Mouse (Mus musculus) kidney, postnatal 25 days (tissue): Measurements from ENCODE around the gene Aurkaip1.
"Not testable (repeated sequence)": the region's sequence is repeated elsewhere in the genome, so short reads cannot be mapped to it uniquely, and the experiment has no call there.

Source experiments
- DNase-seq, 2 experiments: peaks; one replicate each; pipeline ENCODE4 v3.0.0; 2021; ENCODE audit warnings: mixed read lengths in 2 of 2

The Aurkaip1 gene

DNA sequence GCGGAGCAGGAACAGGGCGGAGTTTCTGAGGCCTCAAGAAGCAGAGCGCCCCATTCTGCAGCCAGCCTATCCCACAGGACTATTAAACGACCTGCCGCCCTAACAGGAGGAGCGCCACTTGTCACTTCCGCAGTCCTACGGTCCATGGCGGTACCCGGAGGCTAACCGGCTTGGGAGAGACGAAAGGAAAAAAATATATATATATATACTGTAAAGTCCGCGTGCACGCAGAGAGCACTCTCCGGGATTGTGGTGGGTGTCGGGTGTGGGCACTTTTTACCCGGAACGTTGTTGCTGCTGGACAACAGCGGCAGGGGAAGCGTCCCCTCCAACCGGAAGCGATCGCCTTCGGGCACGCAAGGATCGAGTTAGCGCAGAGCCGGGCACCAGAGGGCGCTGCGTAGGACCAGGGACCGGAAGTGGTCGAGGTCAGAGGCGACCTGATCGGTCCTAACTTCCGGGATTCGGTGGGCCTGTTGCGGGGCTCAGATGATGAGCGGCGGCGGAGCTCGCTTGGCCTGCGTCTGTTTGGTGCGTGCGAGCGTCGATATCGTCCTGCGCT, at the start of gene Aurkaip1:
Gene Aurkaip1 (plus strand): TSS at position 68 of the 562 bp plus-strand sequence.
- DNase-seq: peak; percentile 95 to 97

DNA sequence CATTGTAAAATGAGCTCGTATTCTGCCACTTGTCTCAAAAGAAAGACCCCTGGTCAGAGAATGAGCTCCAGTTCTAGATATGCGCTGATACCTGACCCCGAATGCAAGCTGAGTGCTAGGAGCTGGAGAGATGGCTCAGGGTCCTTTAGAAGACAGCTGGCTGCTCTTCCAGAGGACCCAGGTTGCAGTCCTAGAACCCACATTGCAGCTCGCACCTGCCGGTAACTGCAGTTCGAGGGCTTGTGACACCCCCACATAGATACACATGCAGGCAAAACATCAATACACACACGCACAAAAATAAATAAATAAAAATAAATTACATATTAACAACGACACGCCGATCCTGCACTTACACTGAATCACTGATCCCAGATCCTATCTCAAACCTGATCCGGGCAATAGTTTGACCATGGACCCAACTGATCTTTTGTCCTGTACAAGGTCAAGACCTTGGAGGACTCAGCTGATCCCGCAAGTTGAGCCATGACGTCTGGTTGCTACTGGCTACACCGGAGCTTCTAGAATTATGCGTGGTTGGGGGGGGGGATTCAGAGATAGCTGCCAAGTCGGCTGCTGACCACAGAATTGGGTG, 47.5 kb upstream of the Aurkaip1 start:
- no peak for DNase-seq

GRCm38 (mm10) chr4:155784081-155784701, 46.9 kb upstream of the Aurkaip1 start:
- peak; percentile 79 to 93 for DNase-seq

- no peak for DNase-seq
Observed at GRCm38 (mm10) chr4:155785246-155785645, 45.8 kb upstream of the Aurkaip1 start.

- DNase-seq: no peak
Observed at GRCm38 (mm10) chr4:155785819-155786218, 45.3 kb upstream of the Aurkaip1 start, which contains the start of gene Tmem88b. Gene Tmem88b, minus strand, starts transcription at chr4:155785874.

GRCm38 (mm10) chr4:155788300-155788699, 42.8 kb upstream of the Aurkaip1 start:
- no peak for DNase-seq

- DNase-seq: not testable (repeated sequence)
Observed at GRCm38 (mm10) chr4:155788833-155789232, 42.2 kb upstream of the Aurkaip1 start.

- DNase-seq: no peak
Observed at GRCm38 (mm10) chr4:155790021-155790489, 41.0 kb upstream of the Aurkaip1 start, which contains the start of gene Ankrd65. Gene Ankrd65, plus strand, starts transcription at chr4:155790439.

DNA sequence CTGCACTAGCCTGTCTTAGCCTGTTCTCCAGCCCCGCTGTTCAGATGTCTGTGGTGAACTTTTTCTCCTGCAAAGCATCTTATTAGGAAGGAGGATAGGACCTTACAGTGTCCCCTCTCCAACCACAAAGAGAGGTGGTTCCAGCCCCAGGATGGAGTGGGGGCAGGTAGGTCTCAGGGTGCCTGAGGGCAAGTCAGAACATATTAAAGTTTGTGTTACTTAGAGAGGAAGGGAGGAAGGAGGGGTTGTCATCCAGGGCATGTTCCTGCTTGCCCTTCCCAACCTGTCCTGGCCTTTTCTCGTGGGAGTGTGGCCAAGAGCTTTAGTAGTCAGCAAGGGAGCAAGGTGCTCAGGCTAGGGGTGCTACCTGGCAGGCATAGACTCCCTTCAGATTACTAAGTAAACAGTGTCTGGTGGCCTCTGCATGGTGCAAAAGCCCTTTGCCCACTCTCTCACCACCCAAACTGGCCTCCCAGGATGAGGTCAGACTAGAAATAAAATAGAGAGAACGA, 40.4 kb upstream of the Aurkaip1 start:
- peak; percentile 58 to 81 for DNase-seq

DNA sequence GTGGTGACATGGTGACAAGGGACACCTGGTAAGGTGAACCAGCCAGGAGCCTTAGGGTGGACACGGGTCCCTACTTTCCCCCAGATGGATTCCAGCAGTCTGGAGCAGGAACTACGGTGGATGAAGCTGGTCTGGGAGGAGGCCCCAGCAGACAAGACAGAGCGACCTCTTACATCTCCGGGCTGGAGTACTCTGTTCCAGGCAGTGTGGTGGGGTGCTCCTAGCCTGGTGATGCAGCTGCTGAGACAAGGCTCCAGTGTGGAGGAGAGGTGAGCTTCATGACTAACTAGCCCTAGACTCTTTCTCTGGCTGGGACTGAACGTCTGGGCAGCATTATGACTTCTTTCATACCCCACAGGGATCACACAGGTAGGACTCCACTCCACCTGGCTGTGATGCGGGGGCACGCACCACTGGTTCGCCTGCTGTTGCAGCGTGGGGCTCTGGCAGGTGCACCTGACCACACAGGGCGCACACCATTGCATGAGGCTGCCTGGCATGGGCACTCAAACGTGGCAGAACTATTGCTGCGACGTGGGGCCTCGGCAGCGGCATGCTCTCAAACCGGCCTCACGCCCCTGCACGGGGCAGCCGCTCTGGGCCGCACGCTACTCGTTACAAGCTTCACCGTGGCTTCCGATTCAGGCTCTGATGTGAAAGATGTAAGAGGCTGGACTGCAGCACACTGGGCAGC, 39.7 kb upstream of the Aurkaip1 start:
- DNase-seq: peak; percentile 34 to 69

DNA sequence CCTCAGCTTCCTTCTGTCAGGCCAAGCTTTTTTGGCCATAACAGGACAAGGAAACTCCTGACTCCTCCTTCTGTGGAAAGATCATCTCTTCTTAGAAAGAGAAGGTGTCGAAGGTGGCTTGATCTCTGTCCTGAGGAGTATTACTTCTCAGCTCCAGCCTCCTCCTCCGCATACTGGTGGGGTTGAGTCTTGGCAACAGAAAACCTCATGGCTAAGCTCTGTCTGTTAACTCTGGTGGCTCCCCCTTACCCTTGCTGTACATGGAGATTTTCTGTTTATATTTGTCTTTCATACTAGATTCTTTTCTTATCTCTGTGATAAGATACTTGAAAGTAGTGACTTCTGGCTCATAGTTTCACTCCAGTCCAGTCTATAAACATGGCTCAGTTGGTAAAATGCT, 37.3 kb upstream of the Aurkaip1 start:
- no peak for DNase-seq

DNA sequence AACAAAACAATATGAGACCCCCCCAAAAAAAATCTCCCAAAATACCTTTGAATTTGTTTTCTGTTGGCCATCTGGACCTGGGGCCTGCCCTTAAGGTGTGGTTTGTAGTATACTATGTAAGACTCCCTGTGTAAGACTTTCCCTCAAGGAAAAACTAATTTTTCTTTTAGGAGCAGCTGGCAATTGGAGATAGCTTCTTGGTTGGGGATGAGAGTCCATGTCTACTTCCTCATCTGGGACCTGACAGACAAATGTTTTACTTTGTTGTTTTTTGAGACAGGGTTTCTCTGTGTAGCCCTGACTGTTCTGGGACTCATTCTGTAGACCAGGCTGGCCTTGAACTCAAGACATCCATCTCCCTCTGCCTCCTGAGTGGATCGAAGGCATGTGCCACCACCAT, 29.0 kb upstream of the Aurkaip1 start:
- DNase-seq: no peak

GRCm38 (mm10) chr4:155802741-155803339, 28.2 kb upstream of the Aurkaip1 start, which contains the start of gene Mrpl20:
Gene Mrpl20, plus strand, starts transcription at chr4:155802878.
- peak in 1 of 2 experiments; percentile 51 for DNase-seq

GRCm38 (mm10) chr4:155803340-155804041, 27.6 kb upstream of the Aurkaip1 start:
- peak; percentile 97 for DNase-seq

DNA sequence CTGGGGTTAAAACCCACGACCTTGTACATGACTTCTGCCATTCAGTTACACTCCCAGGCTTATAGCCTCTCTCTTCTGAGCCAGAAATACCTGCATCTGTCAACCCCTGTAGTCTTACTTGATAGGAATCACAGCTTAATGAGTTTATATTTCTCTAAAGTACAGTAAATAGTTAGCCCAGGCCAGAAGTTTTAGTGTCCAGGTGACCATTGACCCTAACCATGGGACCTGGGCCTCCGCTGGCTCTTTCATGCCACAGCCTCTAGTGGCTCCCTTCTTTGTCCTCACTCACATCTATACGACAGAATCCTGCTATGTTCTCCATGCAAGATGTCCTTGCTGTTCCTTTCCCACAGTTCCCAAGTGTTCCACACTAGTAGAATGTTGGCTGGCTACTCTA, 23.2 kb upstream of the Aurkaip1 start:
- DNase-seq: no peak

DNA sequence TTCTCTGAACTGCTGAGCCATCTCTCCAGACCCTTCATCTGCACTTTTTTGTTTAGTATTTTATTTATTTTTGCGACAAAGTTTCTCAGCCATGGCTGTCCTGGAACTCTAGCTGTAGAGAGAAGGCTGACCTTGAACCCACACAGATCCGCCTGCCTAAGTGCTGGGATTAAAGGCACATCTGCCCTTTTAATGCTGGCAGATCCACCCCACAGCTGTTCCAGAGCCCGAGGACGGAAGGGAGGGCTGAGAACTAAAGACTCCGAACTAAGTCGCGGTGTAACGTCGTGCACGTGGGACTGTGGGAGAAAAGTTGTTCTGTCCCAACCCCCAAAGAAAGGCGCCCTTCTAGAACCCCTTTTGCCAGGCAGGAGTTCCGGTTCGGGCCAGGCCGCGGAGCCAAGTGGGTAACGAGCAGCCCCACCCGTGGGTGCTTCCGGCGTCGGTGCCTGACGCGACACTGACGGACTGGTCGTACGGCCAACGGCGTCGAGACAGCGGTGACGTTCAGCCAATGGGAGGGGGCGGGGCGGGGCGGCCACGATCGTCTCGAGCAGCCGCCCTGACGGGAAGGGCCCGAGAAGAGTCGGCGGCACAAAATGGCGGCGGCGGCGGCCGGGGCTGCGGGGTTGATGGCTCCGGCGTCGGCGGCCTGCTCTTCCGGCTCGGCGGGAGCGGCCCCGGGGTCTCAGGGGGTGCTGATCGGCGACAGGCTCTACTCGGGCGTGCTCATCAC, 19.0 kb upstream of the Aurkaip1 start, which contains the start of gene Ccnl2:
Gene Ccnl2 (plus strand): TSS at position 561 of the 736 bp plus-strand sequence.
- DNase-seq: peak; percentile 95 to 98

GRCm38 (mm10) chr4:155812665-155813181, 18.3 kb upstream of the Aurkaip1 start:
- peak; percentile 32 to 56 for DNase-seq

- DNase-seq: no peak
Observed at GRCm38 (mm10) chr4:155817533-155817932, 13.5 kb upstream of the Aurkaip1 start.

DNA sequence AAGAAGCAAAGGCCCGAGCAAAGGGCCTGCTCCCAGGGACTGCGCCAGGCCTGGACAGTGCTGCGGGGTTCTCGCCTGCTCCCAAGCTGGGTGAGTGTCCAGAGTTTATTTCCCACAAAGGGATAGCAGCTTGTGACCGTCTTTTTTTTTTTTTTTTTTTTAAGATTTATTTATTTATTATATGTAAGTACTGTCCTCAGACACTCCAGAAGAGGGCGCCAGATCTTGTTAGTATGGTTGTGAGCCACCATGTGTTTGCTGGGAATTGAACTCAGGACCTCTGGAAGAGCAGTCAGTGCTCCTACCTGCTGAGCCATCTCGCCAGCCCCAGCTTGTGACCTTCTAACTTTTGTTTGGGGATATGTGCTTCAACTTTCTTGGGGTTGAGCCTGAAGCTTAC, 10.0 kb upstream of the Aurkaip1 start:
- peak in 1 of 2 experiments; percentile 57 for DNase-seq

- no peak for DNase-seq
Observed at GRCm38 (mm10) chr4:155823443-155823842, 7.6 kb upstream of the Aurkaip1 start.

DNA sequence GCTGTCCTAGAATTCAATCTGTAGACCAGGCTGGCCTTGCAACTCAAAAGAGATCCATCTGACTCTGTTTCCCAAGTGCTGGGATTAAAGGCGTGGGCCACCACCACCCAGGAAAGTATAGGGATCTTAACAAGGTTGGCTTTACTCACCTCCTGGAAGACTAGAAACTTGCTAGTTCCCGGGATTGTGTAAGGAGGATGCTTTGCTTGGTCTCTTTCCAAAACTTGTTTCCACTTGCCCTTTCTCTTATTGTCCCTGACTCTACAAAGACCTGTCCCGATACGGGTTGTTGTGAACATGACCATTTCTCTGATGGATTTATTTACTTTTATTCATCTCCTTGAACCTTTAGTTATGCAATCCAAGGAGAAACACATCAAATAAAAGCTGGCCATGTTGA, 1.2 kb upstream of the Aurkaip1 start:
- no peak for DNase-seq
